Mouse (Mus musculus) cerebellum, adult 2 months (tissue): ENCODE measurements at regions not wholly inside any gene's neighbourhood (a gene's known extent, or its start where the extent isn't known, plus 50 kb on each side); places are given as distances from the start of the nearest gene placed in this dataset.

ENCODE experiments used
- DNase-seq, 2 experiments: peaks; one replicate each; pipeline ENCODE4 v3.0.0; 2021
- H3K27ac ChIP-seq: fragments of 200-500 bp; 2 replicates; pipeline ENCODE4 v1.5.1; 2012; ENCODE audit warnings: low read length, control low read depth, inconsistent platforms; ENCODE audit not compliant: insufficient read depth
- H3K27me3 ChIP-seq: fragments of 200-500 bp; 2 replicates; pipeline ENCODE4 v1.6.1; 2012; ENCODE audit warnings: inconsistent platforms, mild to moderate bottlenecking, low read length, moderate library complexity; ENCODE audit not compliant: control insufficient read depth, insufficient read depth
- H3K4me1 ChIP-seq: fragments of 200-500 bp; 2 replicates; pipeline ENCODE4 v1.6.1; 2011; ENCODE audit warnings: low read length; ENCODE audit not compliant: control insufficient read depth, insufficient read depth
- H3K4me3 ChIP-seq: fragments of 200-500 bp; replicated peaks from 2 replicates; pipeline ENCODE3; 2011; ENCODE audit warnings: mild to moderate bottlenecking, low read depth, low read length, control low read depth; ENCODE audit not compliant: insufficient read depth
- CTCF ChIP-seq: fragments of 200-500 bp; IDR thresholded peaks from 2 replicates; pipeline ENCODE4 v1.5.1; 2011; ENCODE audit warnings: low read depth, mild to moderate bottlenecking, control low read depth, low read length, moderate library complexity, borderline replicate concordance; ENCODE audit not compliant: insufficient read depth
- POLR2A ChIP-seq: fragments of 200-500 bp; IDR thresholded peaks from 2 replicates; pipeline ENCODE4 v1.6.1; 2011; ENCODE audit warnings: low read length, control low read depth, borderline replicate concordance; ENCODE audit not compliant: insufficient read depth
- WGBS: fragments of 180-500 bp; shearing (Covaris S2); methylation state at CpG from one replicate; pipeline ENCODE4 v1.1.7; 2018; 5-methylcytosine and 5-hydroxymethylcytosine counted together

DNA sequence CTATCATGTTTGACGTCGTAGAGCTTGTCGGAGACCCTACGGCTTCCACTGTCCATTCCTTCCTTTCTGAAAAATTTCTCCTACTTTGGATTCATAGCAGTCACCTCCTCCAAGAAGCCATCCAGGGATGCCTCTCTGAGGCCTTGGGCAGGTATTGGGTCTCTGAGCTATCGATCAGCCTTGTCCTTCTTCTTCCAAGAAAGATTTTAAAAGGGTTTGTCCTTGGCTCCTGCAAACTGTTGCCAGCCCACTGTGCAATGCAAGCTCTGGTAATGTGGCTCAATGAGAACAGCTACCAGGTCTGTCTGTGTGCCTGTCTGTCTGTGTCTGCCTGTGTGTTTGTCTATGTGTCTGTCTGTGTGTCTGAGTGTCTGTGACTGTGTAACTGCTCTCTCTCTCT, 99.8 kb upstream of the Atp1a1 start:
- Histone ChIP-seq H3K27ac (no peak overlapping the region), H3K4me1 (peaks cover 23% of the 10 kb centered on the region), H3K4me3 (no peak overlapping the region), H3K27me3 (no peaks in the 10 kb centered on the region)
- no peak for DNase-seq
- TF ChIP-seq CTCF: no peak
- TF ChIP-seq POLR2A: no peak
- WGBS: 96% methylated on average over 5 of the region's 5 CpGs

DNA sequence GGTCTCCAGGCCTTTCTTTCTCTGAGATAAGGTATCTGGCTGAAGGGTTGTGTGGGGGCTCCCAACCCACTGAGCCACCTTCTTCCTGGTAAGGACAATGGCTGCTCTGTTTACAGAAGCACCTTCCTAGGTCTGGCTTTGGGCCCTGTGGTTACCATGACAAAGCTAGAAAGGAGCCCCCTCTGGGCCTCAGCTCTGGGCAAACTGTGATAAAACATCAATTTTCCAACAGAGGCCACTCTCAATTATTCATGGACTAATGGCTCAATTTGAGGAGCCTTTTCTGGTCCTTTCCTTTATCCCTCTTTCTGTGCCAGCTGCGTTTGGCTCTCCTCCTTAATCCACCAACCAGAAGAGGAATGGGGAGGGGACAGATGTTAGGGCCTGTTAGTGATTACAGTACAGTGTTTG, 97.3 kb upstream of the Atp1a1 start:
- H3K27me3 ChIP-seq: no peaks in the 10 kb centered on the region
- peak in 1 of 2 experiments; percentile 15 for DNase-seq
- WGBS: 63% methylated on average over 1 of the region's 1 CpGs
- TF ChIP-seq CTCF (no peak), POLR2A (no peak)
- H3K4me3 ChIP-seq: no peak overlapping the region
- peaks cover 25% of the 10 kb centered on the region for H3K4me1 ChIP-seq
- H3K27ac ChIP-seq: no peak overlapping the region; the same call in 1 of the 2 replicates

DNA sequence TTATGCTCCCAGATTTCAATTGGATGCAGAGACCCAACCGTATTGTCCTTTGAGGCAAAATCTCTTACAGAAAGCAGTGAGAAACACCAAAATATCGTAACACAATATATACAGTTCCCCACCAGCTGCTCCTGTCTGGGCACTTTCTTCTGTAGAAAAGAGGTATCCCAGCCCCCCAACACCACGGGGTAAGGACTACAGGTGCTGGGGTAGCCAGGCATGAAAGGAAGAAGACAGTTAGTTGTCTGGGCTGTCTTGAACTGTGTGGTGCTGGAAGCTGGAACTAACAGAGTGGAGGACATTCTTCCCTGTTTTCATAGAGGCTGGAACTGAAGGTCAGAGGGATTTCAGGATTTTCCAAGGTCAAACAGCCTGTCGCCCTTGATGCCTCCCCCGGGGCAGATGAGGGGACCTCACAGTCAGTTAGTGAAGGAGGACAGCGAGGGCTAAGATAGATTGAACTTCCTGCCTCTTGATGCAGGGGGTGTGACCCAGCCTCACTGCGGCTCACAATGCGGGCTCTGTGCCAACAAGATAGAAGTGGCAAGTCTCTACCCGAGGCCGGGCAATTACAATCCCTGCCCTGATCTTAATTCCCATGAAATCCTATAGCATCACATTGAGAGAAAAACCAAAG, 96.6 kb upstream of the Atp1a1 start:
- Histone ChIP-seq H3K27me3 (no peaks in the 10 kb centered on the region), H3K27ac (peak overlapping the region; percentile 91), H3K4me1 (peaks cover 25% of the 10 kb centered on the region), H3K4me3 (peak overlapping the region; percentile 12)
- TF ChIP-seq POLR2A: no peak
- TF ChIP-seq CTCF: no peak
- peak in 1 of 2 experiments; percentile 47 for DNase-seq
- WGBS: 38% methylated on average over 10 of the region's 10 CpGs

DNA sequence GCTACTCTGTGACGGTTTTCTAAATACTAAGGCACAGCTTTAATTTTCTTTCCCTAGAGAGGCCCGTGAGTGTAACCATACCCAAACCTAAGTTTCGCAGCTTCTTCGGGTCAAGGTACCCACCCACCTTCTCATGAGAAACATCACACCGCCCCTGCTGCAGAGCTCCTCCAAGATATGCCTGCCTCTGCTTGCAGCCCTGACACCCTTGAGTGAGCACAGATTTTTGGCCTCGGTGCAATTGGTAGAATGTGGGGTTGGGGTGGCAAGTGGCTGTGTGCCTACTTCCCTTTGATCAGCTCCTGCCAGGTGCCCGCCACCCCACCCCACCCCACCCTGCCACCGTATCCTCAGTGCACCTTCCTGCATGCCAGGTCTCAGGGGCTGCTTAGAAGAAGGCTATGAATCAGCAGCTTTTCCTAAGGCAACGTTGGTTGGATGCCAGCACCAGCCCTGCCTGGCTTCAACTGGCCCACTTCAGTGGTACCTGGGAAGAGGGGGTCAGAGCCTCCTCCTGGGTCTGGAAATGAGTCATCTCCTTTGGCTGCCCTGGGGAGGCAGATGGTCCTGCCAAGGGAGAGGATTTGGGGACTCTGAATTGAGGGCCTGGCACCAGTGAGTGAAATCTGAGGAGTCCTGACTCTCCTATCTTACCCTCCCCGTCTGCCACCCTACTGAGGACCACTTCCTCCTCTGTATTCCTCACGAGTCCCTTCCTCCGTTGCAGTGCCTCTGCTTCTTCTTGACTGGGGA, 95.6 kb upstream of the Atp1a1 start:
- peak; percentile 95 to 99 for DNase-seq
- no peak for TF ChIP-seq CTCF
- TF ChIP-seq POLR2A: no peak
- H3K27me3 ChIP-seq: no peaks in the 10 kb centered on the region
- 13% methylated on average over 12 of the region's 12 CpGs for WGBS
- H3K4me3 ChIP-seq: no peak overlapping the region
- peak overlapping the region; percentile 94 for H3K27ac ChIP-seq
- H3K4me1 ChIP-seq: peaks cover 25% of the 10 kb centered on the region

DNA sequence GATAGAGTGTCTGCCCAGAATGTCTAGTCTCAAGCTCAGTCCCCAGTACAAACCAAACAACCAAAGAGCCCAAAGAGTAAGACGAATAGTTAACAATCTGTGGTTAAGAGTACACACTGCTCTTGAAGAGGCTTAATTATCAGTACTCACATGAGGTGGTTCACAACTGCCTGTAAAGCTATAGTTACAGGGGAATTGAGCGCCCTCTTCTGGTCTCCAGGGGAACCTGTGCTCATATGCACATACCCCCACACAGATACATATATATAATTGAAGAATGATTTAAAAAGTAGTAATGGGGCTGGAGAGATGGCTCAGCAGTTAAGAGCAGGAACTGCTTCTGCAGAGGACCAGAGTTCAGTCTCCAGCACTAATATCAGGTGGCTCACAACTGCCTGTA, 92.3 kb upstream of the Atp1a1 start:
- Histone ChIP-seq H3K27ac (no peak overlapping the region), H3K27me3 (no peaks in the 10 kb centered on the region), H3K4me1 (peaks cover 42% of the 10 kb centered on the region), H3K4me3 (no peak overlapping the region)
- TF ChIP-seq POLR2A (no peak), CTCF (0 out of 2 replicates have a peak, but pooled peaks have one; percentile 12)
- DNase-seq: no peak
- WGBS: 90% methylated on average over 2 of the region's 2 CpGs

DNA sequence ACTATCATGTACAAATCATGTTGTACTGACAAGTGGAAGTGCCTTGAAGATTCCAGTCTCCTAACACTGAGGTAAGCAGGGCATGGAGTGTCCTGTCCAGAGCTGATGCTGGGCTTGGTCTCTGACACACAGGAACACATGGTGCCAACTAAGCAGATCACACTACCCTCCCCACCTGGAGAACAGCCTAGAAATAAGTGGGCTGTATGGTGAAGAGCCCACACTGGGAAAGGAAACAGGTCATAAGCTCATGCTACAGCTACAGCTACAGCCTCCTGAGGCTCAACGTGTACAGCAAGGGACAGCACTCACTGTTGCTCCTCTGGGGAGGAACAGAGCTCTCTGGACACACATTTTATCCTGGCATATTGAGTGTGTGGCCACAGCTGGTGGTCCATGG, 89.8 kb upstream of the Atp1a1 start:
- Histone ChIP-seq H3K27me3 (no peaks in the 10 kb centered on the region), H3K4me1 (peaks cover 40% of the 10 kb centered on the region), H3K27ac (peak overlapping the region; percentile 26; the same call in 1 of the 2 replicates), H3K4me3 (no peak overlapping the region)
- no peak for TF ChIP-seq CTCF
- no peak for TF ChIP-seq POLR2A
- WGBS: 3% methylated on average over 1 of the region's 1 CpGs
- DNase-seq: peak in 1 of 2 experiments; percentile 53

DNA sequence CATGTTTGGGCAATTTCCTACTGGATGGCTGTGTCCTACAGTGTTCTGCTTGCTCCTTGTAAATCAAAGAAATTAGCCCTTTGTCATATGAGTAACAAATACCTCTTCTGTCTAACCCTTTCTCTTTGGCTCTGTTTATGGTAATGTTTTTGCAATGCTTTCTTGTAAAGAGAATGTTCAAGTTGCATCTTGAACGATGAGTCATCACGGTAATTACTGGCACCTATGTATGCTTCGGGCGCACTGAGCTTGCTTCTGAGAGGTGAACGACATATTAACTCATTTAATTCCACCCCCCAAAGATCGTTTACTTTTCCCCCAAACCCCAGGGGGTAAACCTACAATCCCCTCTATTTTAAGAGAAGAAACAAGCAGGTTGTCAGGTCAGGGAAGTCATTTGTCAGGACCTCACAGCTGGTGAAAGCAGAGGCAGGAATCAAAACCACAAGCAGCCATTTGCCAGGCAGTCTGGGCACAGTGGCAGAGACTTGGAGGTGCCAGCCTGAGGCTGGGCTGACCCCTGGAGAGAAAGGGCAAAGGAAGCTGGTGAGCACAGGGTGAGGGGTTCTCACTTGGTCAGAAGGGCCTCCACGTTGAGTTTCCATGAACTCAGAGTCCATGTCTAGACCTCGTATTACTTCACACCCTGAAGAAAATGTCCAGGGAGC, 87.6 kb upstream of the Atp1a1 start:
- no peak for DNase-seq
- no peak overlapping the region for H3K4me3 ChIP-seq
- no peaks in the 10 kb centered on the region for H3K27me3 ChIP-seq
- TF ChIP-seq POLR2A: no peak
- TF ChIP-seq CTCF: no peak
- peak overlapping the region; percentile 51 for H3K27ac ChIP-seq
- H3K4me1 ChIP-seq: peaks cover 42% of the 10 kb centered on the region
- WGBS: 61% methylated on average over 8 of the region's 8 CpGs
